Mouse (Mus musculus): ENCODE measurements around the gene Ulk4.
"Not testable (repeated sequence)": the region's sequence is repeated elsewhere in the genome, so short reads cannot be mapped to it uniquely, and the experiment has no call there.

The Ulk4 gene

GRCm38 (mm10) chr9:121247956-121248775, 28.8 kb downstream of the Ulk4 start:
- Histone ChIP-seq H3K36me3 (ENCODE audit: control insufficient read depth, insufficient read depth, low read length, poor library complexity, severe bottlenecking) (no peaks in the 10 kb centered on the region), H3K27me3 (ENCODE audit: control insufficient read depth, insufficient read depth, low read length, poor library complexity, severe bottlenecking) (no peaks in the 10 kb centered on the region)
- DNase-seq (ENCODE audit: low read depth, low spot score): peak; percentile 90

- Histone ChIP-seq H3K27me3 (ENCODE audit: control insufficient read depth, insufficient read depth, low read length, poor library complexity, severe bottlenecking) (no peaks in the 10 kb centered on the region), H3K36me3 (ENCODE audit: control insufficient read depth, insufficient read depth, low read length, poor library complexity, severe bottlenecking) (no peaks in the 10 kb centered on the region)
- DNase-seq (ENCODE audit: low read depth, low spot score): no peak
Observed at GRCm38 (mm10) chr9:121247047-121247446, 29.9 kb downstream of the Ulk4 start.

- DNase-seq (ENCODE audit: low read depth, low spot score): no peak
- H3K36me3 ChIP-seq (ENCODE audit: control insufficient read depth, insufficient read depth, low read length, poor library complexity, severe bottlenecking): no peaks in the 10 kb centered on the region
- no peaks in the 10 kb centered on the region for H3K27me3 ChIP-seq (ENCODE audit: control insufficient read depth, insufficient read depth, low read length, poor library complexity, severe bottlenecking)
Observed at GRCm38 (mm10) chr9:121242331-121242730, 34.7 kb downstream of the Ulk4 start.

GRCm38 (mm10) chr9:121241806-121242205, 35.2 kb downstream of the Ulk4 start:
- no peaks in the 10 kb centered on the region for H3K27me3 ChIP-seq (ENCODE audit: control insufficient read depth, insufficient read depth, low read length, poor library complexity, severe bottlenecking)
- peak; percentile 48 for DNase-seq (ENCODE audit: low read depth, low spot score)
- no peaks in the 10 kb centered on the region for H3K36me3 ChIP-seq (ENCODE audit: control insufficient read depth, insufficient read depth, low read length, poor library complexity, severe bottlenecking)

- Histone ChIP-seq H3K27me3 (ENCODE audit: control insufficient read depth, insufficient read depth, low read length, poor library complexity, severe bottlenecking) (no peaks in the 10 kb centered on the region), H3K36me3 (ENCODE audit: control insufficient read depth, insufficient read depth, low read length, poor library complexity, severe bottlenecking) (no peaks in the 10 kb centered on the region)
- no peak for DNase-seq (ENCODE audit: low read depth, low spot score)
Observed at GRCm38 (mm10) chr9:121241366-121241765, 35.6 kb downstream of the Ulk4 start.

GRCm38 (mm10) chr9:121240242-121240641, 36.8 kb downstream of the Ulk4 start:
- peak; percentile 69 for DNase-seq (ENCODE audit: low read depth, low spot score)
- H3K36me3 ChIP-seq (ENCODE audit: control insufficient read depth, insufficient read depth, low read length, poor library complexity, severe bottlenecking); H3K27me3 ChIP-seq (ENCODE audit: control insufficient read depth, insufficient read depth, low read length, poor library complexity, severe bottlenecking): not testable (repeated sequence)

GRCm38 (mm10) chr9:121239571-121239970, 37.4 kb downstream of the Ulk4 start:
- no peaks in the 10 kb centered on the region for H3K36me3 ChIP-seq (ENCODE audit: control insufficient read depth, insufficient read depth, low read length, poor library complexity, severe bottlenecking)
- no peaks in the 10 kb centered on the region for H3K27me3 ChIP-seq (ENCODE audit: control insufficient read depth, insufficient read depth, low read length, poor library complexity, severe bottlenecking)
- no peak for DNase-seq (ENCODE audit: low read depth, low spot score)

GRCm38 (mm10) chr9:121218636-121219035, 58.4 kb downstream of the Ulk4 start:
- no peak for DNase-seq (ENCODE audit: low read depth, low spot score)
- no peaks in the 10 kb centered on the region for H3K27me3 ChIP-seq (ENCODE audit: control insufficient read depth, insufficient read depth, low read length, poor library complexity, severe bottlenecking)
- H3K36me3 ChIP-seq (ENCODE audit: control insufficient read depth, insufficient read depth, low read length, poor library complexity, severe bottlenecking): no peaks in the 10 kb centered on the region

- DNase-seq (ENCODE audit: low read depth, low spot score): no peak
- no peaks in the 10 kb centered on the region for H3K36me3 ChIP-seq (ENCODE audit: control insufficient read depth, insufficient read depth, low read length, poor library complexity, severe bottlenecking)
- H3K27me3 ChIP-seq (ENCODE audit: control insufficient read depth, insufficient read depth, low read length, poor library complexity, severe bottlenecking): no peaks in the 10 kb centered on the region
Observed at GRCm38 (mm10) chr9:121218230-121218629, 58.8 kb downstream of the Ulk4 start.

GRCm38 (mm10) chr9:121217742-121218141, 59.3 kb downstream of the Ulk4 start:
- Histone ChIP-seq H3K27me3 (ENCODE audit: control insufficient read depth, insufficient read depth, low read length, poor library complexity, severe bottlenecking) (no peaks in the 10 kb centered on the region), H3K36me3 (ENCODE audit: control insufficient read depth, insufficient read depth, low read length, poor library complexity, severe bottlenecking) (no peaks in the 10 kb centered on the region)
- no peak for DNase-seq (ENCODE audit: low read depth, low spot score)

GRCm38 (mm10) chr9:121216536-121217320, 60.3 kb downstream of the Ulk4 start:
- H3K27me3 ChIP-seq (ENCODE audit: control insufficient read depth, insufficient read depth, low read length, poor library complexity, severe bottlenecking): no peaks in the 10 kb centered on the region
- DNase-seq (ENCODE audit: low read depth, low spot score): no peak
- no peaks in the 10 kb centered on the region for H3K36me3 ChIP-seq (ENCODE audit: control insufficient read depth, insufficient read depth, low read length, poor library complexity, severe bottlenecking)

GRCm38 (mm10) chr9:121215349-121216000, 61.5 kb downstream of the Ulk4 start:
- no peaks in the 10 kb centered on the region for H3K36me3 ChIP-seq (ENCODE audit: control insufficient read depth, insufficient read depth, low read length, poor library complexity, severe bottlenecking)
- peak; percentile 61 for DNase-seq (ENCODE audit: low read depth, low spot score)
- no peaks in the 10 kb centered on the region for H3K27me3 ChIP-seq (ENCODE audit: control insufficient read depth, insufficient read depth, low read length, poor library complexity, severe bottlenecking)

- DNase-seq (ENCODE audit: low read depth, low spot score): peak; percentile 10
- no peaks in the 10 kb centered on the region for H3K27me3 ChIP-seq (ENCODE audit: control insufficient read depth, insufficient read depth, low read length, poor library complexity, severe bottlenecking)
Observed at GRCm38 (mm10) chr9:121212322-121212721, 64.7 kb downstream of the Ulk4 start.

GRCm38 (mm10) chr9:121205046-121205445, 72.0 kb downstream of the Ulk4 start:
- no peak for DNase-seq (ENCODE audit: low read depth, low spot score)
- Histone ChIP-seq H3K36me3 (ENCODE audit: control insufficient read depth, insufficient read depth, low read length, poor library complexity, severe bottlenecking) (no peaks in the 10 kb centered on the region), H3K27me3 (ENCODE audit: control insufficient read depth, insufficient read depth, low read length, poor library complexity, severe bottlenecking) (no peaks in the 10 kb centered on the region)

More at GRCm38 (mm10) chr9:121212322-121212721, 64.7 kb downstream of the Ulk4 start:
- no peaks in the 10 kb centered on the region for H3K36me3 ChIP-seq (ENCODE audit: control insufficient read depth, insufficient read depth, low read length, poor library complexity, severe bottlenecking)

Data from splenic B cell, adult 2 months (primary cell).